Mouse (Mus musculus): ENCODE data around the gene Garnl3. TPM values are rescaled to one million over a fixed set of nuclear protein-coding genes. Genes with fewer than 3 reads are reported as not detected.

The Garnl3 gene
- polyA plus RNA-seq, 1 experiment: 124 TPM

GRCm38 (mm10) chr2:32947454-32947853, 184.0 kb downstream of the Garnl3 start:
- no peak overlapping the region for H3K27ac ChIP-seq (ENCODE audit: insufficient read depth, low read length)
- no peak overlapping the region for H3K4me3 ChIP-seq (ENCODE audit: insufficient read depth, low read length)
- no peaks in the 10 kb centered on the region for H3K4me1 ChIP-seq (ENCODE audit: control insufficient read depth, insufficient read depth, low read length)
- TF ChIP-seq CTCF (IDR thresholded peaks at IDR 0.05; ENCODE audit: extremely low read depth, insufficient read depth, low read length) (no peak), POLR2A (IDR thresholded peaks at IDR 0.05; ENCODE audit: extremely low read depth, insufficient read depth, low read length) (no peak)

- Histone ChIP-seq H3K4me1 (ENCODE audit: control insufficient read depth, insufficient read depth, low read length) (no peaks in the 10 kb centered on the region), H3K4me3 (ENCODE audit: insufficient read depth, low read length) (no peak overlapping the region)
- no peak for TF ChIP-seq CTCF (IDR thresholded peaks at IDR 0.05; ENCODE audit: extremely low read depth, insufficient read depth, low read length)
- no peak for TF ChIP-seq POLR2A (IDR thresholded peaks at IDR 0.05; ENCODE audit: extremely low read depth, insufficient read depth, low read length)
Observed at GRCm38 (mm10) chr2:32940483-32940882, 191.0 kb downstream of the Garnl3 start.

DNA sequence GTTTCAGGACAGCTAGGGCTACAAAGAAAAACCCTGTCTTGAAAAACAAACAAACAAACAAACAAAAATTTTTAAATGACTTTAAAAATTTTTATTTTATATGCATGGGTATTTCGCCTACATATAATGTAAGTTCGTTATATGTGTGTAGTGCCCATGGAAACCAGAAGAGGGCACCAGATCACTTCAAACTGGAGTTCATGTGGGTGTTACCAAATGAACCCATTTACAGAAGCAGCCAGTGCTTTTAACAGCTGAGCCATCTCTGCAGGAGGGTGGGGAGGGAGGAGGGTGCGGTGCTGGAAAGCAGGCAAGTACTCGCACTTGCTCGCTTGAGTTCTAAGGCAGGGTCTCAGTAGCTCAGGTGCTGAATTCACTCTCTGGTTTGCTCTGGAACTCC, 192.0 kb downstream of the Garnl3 start:
- Histone ChIP-seq H3K4me3 (ENCODE audit: insufficient read depth, low read length) (no peak overlapping the region), H3K27ac (ENCODE audit: insufficient read depth, low read length) (no peak overlapping the region), H3K4me1 (ENCODE audit: control insufficient read depth, insufficient read depth, low read length) (no peaks in the 10 kb centered on the region)
- no peak for TF ChIP-seq POLR2A (IDR thresholded peaks at IDR 0.05; ENCODE audit: extremely low read depth, insufficient read depth, low read length)
- TF ChIP-seq CTCF (IDR thresholded peaks at IDR 0.05; ENCODE audit: extremely low read depth, insufficient read depth, low read length): peak; percentile 38; the same call in 1 of the 2 replicates

More at GRCm38 (mm10) chr2:32940483-32940882, 191.0 kb downstream of the Garnl3 start:
- H3K27ac ChIP-seq (ENCODE audit: insufficient read depth, low read length): no peak overlapping the region

GRCm38 (mm10) chr2:32938741-32939140, 192.7 kb downstream of the Garnl3 start:
- no peaks in the 10 kb centered on the region for H3K4me1 ChIP-seq (ENCODE audit: control insufficient read depth, insufficient read depth, low read length)
- H3K27ac ChIP-seq (ENCODE audit: insufficient read depth, low read length): no peak overlapping the region
- TF ChIP-seq POLR2A (IDR thresholded peaks at IDR 0.05; ENCODE audit: extremely low read depth, insufficient read depth, low read length) (no peak), CTCF (IDR thresholded peaks at IDR 0.05; ENCODE audit: extremely low read depth, insufficient read depth, low read length) (no peak)
- H3K4me3 ChIP-seq (ENCODE audit: insufficient read depth, low read length): no peak overlapping the region

Other genes with a start within 250 kb of the Garnl3 start
- 484 and 506 TPM in 2 replicates for gene Rpl12, start 170.1 kb downstream of the Garnl3 start, polyA plus RNA-seq (2012; rRNA removed)
- 25.6 and 25.9 TPM in 2 replicates for gene Lrsam1, start 170.0 kb downstream of the Garnl3 start, polyA plus RNA-seq (2012; rRNA removed)
- gene Slc2a8, start 149.6 kb downstream of the Garnl3 start, polyA plus RNA-seq (2012; rRNA removed): 47.5 TPM in 2 replicates
- 4.9 and 5.5 TPM in 2 replicates for gene Angptl2, start 84.4 kb upstream of the Garnl3 start, polyA plus RNA-seq (2012; rRNA removed)
- 66.0 and 66.6 TPM in 2 replicates for gene Ralgps1, start 239.8 kb upstream of the Garnl3 start, polyA plus RNA-seq (2012; rRNA removed)